Mouse (Mus musculus) brain, embryonic 14.5 days (tissue): ENCODE measurements around the gene Cmtm4.

Experiments
- CTCF ChIP-seq: fragments of 200-500 bp; IDR thresholded peaks from 2 replicates; pipeline ENCODE4 v1.5.1; 2012; ENCODE audit warnings: inconsistent platforms, mild to moderate bottlenecking, moderate library complexity, borderline replicate concordance; ENCODE audit not compliant: insufficient read depth, insufficient read length; ENCODE audit errors: extremely low read depth
- POLR2A ChIP-seq: fragments of 200-500 bp; IDR thresholded peaks from 2 replicates; pipeline ENCODE4 v1.6.1; 2012; ENCODE audit warnings: mild to moderate bottlenecking, inconsistent platforms, borderline replicate concordance; ENCODE audit not compliant: poor library complexity, insufficient read depth, insufficient read length, severe bottlenecking; ENCODE audit errors: extremely low read depth

DNA sequence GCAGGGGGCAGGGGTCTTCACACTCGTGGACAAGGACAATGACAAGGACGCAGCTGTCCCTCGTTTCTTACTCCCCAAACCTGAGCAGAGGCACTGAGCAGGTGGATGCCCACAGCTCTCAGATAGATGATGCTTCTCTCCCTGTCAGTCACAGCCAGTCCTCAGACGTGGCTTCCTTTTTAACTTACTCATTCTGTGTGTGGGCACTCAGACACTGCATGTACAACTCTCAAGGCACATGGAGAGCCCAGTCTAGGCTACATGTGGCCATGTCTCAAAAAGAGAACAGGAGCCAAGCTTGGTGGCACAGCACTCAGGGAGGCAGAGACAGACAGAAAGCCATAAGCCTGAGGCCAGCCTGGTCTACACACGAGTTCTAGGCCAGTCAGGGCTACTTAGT, 19.6 kb downstream of the Cmtm4 start:
- TF ChIP-seq CTCF (no peak), POLR2A (no peak)
